Mouse (Mus musculus) adrenal gland, postnatal 36 days (tissue): Measurements from ENCODE around the gene Foxd1. TPM values are rescaled to one million over a fixed set of nuclear protein-coding genes. Genes with fewer than 3 reads are reported as not detected.

Source experiments
- DNase-seq, 2 experiments: peaks; one replicate each; pipeline ENCODE4 v3.0.0; 2021; ENCODE audit warnings: mixed read lengths in 1 of 2
- total RNA-seq, 2 experiments: library from RNA; stranded (reverse); gene quantifications; 2 replicates each; pipeline ENCODE4 v1.2.3; 2021

Gene Foxd1
- total RNA-seq, 2 experiments from 2014 or later: 0.69 to 1.0 TPM

- peak; percentile 39 to 48 for DNase-seq
Observed at GRCm38 (mm10) chr13:98355559-98356111, 1.6 kb downstream of the Foxd1 start.

GRCm38 (mm10) chr13:98356176-98356972 is 2.3 kb downstream of the Foxd1 start:
- DNase-seq: no peak

DNA sequence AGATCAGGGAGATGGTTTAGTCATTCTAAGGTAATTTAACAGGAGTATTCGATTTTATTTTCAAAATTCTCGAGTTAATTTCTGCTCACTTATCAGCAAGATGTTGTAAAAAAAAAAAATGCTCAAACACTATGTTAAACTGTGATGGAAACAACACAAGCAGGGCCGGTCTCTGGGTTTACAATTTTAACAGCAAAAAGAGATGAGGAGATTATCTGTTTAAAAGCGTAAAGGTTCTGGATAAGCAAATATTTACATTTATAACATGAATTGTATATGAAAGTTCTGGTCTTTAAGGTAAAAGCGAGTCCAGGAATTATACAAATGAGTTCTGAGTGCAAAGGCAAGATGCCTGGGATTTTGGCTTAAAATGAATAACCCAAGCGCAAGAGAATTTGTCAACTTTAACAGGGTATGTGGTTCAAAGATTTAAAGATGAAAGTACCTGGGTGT is 3.0 kb downstream of the Foxd1 start:
- DNase-seq: no peak

DNA sequence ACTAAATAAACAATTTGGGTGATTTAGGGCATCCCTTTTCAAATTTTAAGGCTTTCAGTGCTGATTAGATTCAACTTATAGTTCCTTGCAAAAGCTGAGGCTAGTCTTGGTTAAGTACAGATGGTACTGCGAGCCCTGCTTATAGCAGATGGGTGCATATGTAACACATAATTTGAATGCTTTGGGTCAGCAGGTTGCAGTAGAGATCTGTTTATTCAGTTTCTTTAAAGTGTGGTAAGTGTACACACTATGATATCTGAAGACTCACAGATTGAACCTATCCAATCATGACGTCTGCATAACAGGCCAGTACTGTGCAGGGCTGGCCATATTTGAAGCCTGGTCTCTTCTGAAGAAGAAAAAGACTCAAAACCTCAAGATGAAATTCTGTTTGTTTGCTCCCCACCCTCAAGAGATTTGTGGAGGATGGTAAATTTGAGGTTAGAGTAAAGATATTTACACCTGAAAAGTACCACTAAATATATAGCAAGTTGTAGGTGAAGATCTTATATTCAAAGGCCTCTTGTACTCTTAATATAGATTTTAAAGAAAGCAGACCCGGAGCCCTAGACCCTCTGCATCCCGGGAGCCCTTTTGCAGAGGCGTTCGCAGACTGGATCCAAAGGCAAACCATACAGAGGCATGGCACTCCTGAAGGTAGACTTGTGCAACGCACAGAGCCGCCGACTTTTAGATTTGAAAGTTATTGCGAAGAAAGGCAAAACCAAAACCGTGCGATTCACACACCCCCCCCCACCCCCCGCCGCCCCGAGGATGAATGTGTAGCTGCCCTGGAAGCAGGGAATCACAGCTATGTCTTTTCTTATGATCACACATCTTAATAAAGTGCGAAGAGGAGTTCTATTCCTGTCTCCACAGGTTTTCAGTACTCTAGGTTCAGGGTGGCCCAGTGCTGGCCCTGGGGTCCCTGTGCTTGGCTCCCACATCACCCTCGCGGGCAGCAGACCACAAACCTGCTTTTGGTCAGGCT is 3.7 kb downstream of the Foxd1 start:
- DNase-seq: no peak

- no peak for DNase-seq
Observed at GRCm38 (mm10) chr13:98358424-98359181, 4.6 kb downstream of the Foxd1 start.

- DNase-seq: no peak
Observed at GRCm38 (mm10) chr13:98359337-98359736, 5.3 kb downstream of the Foxd1 start.

- DNase-seq: no peak
Observed at GRCm38 (mm10) chr13:98360391-98360790, 6.3 kb downstream of the Foxd1 start.

- no peak for DNase-seq
Observed at GRCm38 (mm10) chr13:98361161-98361560, 7.1 kb downstream of the Foxd1 start.

DNA sequence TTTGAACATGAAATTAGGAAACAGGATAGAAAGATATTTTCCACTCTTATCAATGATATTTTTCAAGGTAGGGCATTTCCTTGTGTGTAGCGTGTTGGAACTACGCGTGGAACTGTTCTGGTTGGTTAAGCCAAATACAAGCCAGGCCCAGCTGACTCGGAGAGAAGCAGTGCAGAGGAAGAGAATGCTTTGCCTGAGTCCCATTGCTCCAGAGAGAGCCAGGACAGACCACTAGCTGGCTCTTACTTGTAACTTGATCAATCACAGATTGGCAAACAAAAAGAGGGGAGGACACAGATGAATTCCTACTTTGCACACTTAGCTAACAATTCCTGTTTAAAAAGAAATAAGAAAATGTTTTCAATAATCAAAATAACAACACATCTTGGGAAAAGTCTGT is 9.0 kb downstream of the Foxd1 start:
- DNase-seq: no peak

DNA sequence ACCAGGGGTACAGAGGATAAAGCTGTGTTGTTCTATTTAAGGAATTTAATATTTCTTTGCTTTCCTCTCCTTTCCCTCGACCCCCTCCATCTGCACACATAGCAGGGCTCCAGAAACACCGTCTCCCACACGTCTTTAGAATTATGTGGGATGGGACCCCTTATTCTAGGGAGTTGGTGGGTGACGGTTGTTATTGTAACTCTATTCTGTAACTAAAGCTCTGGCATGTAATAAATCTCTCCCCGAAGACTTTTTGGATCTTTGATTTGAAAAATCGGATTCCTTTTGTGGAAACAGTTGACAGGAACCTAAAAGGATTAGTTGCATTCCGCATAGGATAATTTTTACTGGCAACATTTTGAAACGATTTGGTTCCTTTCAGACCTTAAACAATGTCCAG is 11.0 kb downstream of the Foxd1 start:
- DNase-seq: no peak

GRCm38 (mm10) chr13:98365766-98366421 is 11.9 kb downstream of the Foxd1 start:
- peak in 1 of 2 experiments; percentile 6 for DNase-seq

DNA sequence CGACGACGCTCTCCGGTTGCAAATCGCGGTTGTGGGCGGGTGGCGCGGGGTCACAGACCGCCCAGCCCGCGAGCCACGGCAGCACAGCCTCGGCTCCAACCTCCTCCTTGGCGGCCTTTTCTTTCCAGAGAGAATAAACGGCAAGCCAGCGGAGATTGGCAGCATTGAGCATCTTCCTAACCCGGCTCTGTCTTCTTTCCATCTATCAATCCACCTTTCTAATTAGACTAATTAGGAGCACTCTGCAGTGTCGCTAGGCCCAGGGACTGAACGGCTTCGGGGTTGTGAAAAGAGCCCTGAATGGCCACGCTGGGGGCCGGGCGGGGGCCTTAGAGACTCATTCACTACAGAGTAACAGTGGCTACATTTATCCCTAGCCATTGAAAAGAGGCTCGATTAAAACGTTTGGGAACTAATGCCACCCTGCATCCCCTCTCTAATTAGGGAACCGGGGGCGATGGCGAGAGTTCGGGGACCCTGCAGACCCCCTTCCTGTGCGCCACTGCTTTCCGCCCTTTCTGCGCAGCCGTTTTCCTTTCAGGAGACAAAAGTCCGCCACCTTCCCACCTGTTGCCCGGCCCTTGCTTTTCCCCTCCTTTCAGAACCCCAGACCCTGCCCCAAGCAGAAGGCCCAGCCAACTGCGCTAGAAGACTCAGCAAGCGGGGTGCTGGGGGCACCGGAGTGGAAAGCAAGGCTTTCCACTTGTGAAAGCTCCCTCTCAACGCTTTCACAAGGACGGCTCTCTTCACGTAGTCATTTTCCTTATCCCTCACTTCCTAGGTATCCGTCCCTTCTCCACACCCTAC is 12.6 kb downstream of the Foxd1 start:
- DNase-seq: no peak

DNA sequence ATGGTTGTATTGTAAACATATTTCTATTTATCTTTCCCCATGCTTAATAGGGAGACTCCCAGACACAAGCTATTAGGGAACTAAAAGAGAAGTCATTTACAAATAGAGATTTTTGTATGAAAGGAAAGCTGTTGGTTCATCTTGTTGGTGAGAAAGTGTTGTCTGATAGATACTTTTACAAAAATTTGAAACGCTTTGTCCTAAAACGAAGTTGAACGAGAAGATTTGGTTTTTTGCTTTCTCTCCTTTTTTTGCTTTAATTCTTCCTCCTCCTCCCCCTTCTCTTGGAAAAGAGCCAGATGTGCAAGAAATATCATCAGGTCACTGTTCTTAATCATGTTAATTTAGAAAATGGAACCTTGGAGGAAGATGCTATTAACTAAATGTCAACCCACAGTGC is 13.6 kb downstream of the Foxd1 start:
- no peak for DNase-seq

DNA sequence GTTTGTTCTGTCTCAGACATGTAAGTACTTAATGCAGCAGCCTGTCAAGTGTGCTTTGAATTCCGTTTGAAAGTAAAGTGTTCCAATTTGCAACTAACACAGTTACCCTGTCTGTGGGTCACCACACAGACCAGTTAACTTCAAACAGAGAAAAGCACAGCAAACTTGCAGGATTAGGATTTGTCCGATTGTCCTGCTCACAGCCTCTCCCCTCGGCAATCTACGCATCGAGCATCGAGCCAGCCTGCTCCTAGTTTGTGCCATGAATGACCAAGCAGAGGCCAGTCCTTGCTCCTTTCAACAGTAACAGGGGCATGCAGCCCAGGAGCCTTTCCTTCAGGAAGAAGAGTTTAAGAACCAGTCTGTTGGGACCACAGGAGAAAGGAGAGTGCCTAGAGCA is 15.0 kb downstream of the Foxd1 start:
- DNase-seq: no peak

GRCm38 (mm10) chr13:98374560-98374959 is 20.5 kb downstream of the Foxd1 start:
- no peak for DNase-seq

GRCm38 (mm10) chr13:98374979-98375378 is 20.9 kb downstream of the Foxd1 start:
- no peak for DNase-seq

DNA sequence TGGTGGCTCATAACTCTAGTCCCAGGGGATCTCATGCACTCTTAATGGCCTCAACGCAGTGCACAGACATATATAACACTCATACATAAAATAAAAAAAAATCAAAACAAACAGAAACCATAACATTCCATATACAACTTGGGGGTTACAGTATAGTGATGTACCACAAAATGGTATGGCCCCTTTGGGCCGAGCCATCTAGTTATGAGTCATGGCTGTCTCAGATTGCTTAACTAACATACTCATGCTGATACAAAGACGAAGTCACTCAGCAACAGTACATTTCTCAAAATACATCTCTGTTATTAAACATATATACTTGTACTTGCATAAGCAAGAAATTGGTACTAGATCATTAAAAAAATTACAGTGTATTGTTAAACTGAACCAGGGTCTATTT is 23.7 kb downstream of the Foxd1 start:
- DNase-seq: no peak

- DNase-seq: no peak
Observed at GRCm38 (mm10) chr13:98382751-98383150, 28.7 kb downstream of the Foxd1 start.

GRCm38 (mm10) chr13:98383911-98384498 is 30.0 kb downstream of the Foxd1 start:
- no peak for DNase-seq

DNA sequence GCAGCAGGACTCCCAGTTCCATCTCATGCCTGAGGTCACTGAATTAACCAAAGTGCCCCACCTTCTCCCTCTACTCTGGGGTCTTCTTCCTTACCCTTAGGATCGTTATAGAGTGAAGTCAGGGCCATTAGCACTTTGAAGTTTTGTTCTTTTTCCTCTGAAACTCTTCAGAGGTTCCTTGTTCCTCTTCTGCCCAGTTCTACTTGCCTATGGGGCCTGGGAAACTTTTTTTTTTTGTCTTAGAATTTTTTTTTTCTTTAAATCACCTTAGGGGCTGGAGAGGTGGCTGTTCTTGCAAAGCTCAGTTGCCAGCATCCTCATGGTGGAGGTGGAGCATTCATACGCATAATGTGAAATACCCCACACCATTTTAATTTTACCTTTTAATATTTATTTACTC is 31.8 kb downstream of the Foxd1 start:
- DNase-seq: no peak
